Mouse (Mus musculus) hindbrain, embryonic 15.5 days (tissue): ENCODE data around the gene Palm2. TPM values are rescaled to one million over a fixed set of nuclear protein-coding genes. Genes with fewer than 3 reads are reported as not detected.

Experiments
- ATAC-seq: fragments of 200-750 bp; cut with Nextera tagmentation; 2 replicates; pipeline ENCODE4 v1.8.0; 2017; ENCODE audit warnings: low read depth, moderate number of reproducible peaks, moderate TSS enrichment; ENCODE audit not compliant: low FRiP score
- H3K27ac ChIP-seq: fragments of 300-500 bp; sonication (generic); replicated peaks from 2 replicates; pipeline ENCODE4 v1.5.1; 2015; ENCODE audit warnings: mild to moderate bottlenecking, inconsistent platforms
- H3K27me3 ChIP-seq: fragments of 300-500 bp; sonication (generic); 2 replicates; pipeline ENCODE4 v1.6.1; 2015; ENCODE audit warnings: control low read depth, inconsistent platforms
- H3K36me3 ChIP-seq: fragments of 300-500 bp; sonication (generic); 2 replicates; pipeline ENCODE4 v1.6.1; 2015; ENCODE audit warnings: control low read depth, inconsistent platforms
- H3K4me1 ChIP-seq: fragments of 300-500 bp; sonication (generic); replicated peaks from 2 replicates; pipeline ENCODE4 v1.6.1; 2015; ENCODE audit warnings: control low read depth, inconsistent platforms
- H3K4me2 ChIP-seq: fragments of 300-500 bp; sonication (generic); 2 replicates; pipeline ENCODE4 v1.6.1; 2015; ENCODE audit warnings: moderate library complexity, mild to moderate bottlenecking, inconsistent platforms
- H3K4me3 ChIP-seq: fragments of 300-500 bp; sonication (generic); 2 replicates; pipeline ENCODE4 v1.5.1; 2015; ENCODE audit warnings: mild to moderate bottlenecking, inconsistent platforms
- H3K9ac ChIP-seq: fragments of 300-500 bp; sonication (generic); 2 replicates; pipeline ENCODE4 v1.6.1; 2015; ENCODE audit warnings: inconsistent platforms
- H3K9me3 ChIP-seq: fragments of 300-500 bp; sonication (generic); 2 replicates; pipeline ENCODE4 v1.6.1; 2016; ENCODE audit warnings: control low read depth, inconsistent platforms
- WGBS: fragments of 180-500 bp; shearing (Covaris S2); methylation state at CpG from one replicate; pipeline ENCODE4 v1.1.7; 2015; 5-methylcytosine and 5-hydroxymethylcytosine counted together
- polyA plus RNA-seq: library from polyadenylated mRNA; unstranded; fragments of >200 nt; fragmentation: Nextera tagmentation; extraction: Ambion mirVana; gene quantifications from 2 replicates; pipeline ENCODE4 v1.2.1, GENCODE M21; 2015

The Palm2 gene
- polyA plus RNA-seq, 1 experiment from 2014 or later = 21.6 TPM

- no peaks in the 10 kb centered on the region for H3K27me3 ChIP-seq
- H3K27ac ChIP-seq = no peak overlapping the region
- H3K4me2 ChIP-seq = no peak overlapping the region
- H3K36me3 ChIP-seq = no peaks in the 10 kb centered on the region
- WGBS = 85% methylated on average over 6 of the region's 6 CpGs
- H3K9me3 ChIP-seq = no peaks in the 10 kb centered on the region
- ATAC-seq = no peak
- H3K4me1 ChIP-seq = peaks cover 3% of the 10 kb centered on the region; the same call in 1 of the 2 replicates
- H3K4me3 ChIP-seq = no peak overlapping the region
- H3K9ac ChIP-seq = no peak overlapping the region
Measured at GRCm38 (mm10) chr4:57574646-57575045, 140.6 kb downstream of the Palm2 start.

DNA sequence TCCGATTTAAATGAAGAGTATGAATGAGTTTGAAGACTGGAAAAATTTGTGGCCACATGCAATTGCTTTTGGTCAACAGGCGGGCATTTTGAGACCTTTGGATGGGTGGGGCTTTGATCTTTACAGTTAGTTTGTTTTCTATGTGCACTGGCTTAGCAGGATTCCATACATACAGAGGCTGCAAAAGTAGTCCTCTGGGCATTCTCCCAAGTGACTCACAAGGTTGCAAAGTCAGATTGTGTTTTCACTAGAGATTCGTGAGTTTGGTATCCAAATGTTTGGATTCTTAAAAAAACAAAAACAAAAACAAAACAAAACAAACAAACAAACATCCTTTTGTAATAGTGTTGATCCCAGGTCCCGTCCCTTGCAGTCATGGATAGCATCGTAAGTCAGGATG, 141.6 kb downstream of the Palm2 start:
- Histone ChIP-seq H3K4me3 (no peak overlapping the region), H3K9ac (no peak overlapping the region), H3K27ac (no peak overlapping the region), H3K4me2 (no peak overlapping the region), H3K36me3 (no peaks in the 10 kb centered on the region), H3K4me1 (no peaks in the 10 kb centered on the region), H3K9me3 (no peaks in the 10 kb centered on the region), H3K27me3 (no peaks in the 10 kb centered on the region)
- no peak for ATAC-seq
- 82% methylated on average over 5 of the region's 5 CpGs for WGBS

- no peaks in the 10 kb centered on the region for H3K9me3 ChIP-seq
Measured at GRCm38 (mm10) chr4:57576095-57576494, 142.0 kb downstream of the Palm2 start.

GRCm38 (mm10) chr4:57579683-57580082, 145.6 kb downstream of the Palm2 start:
- Histone ChIP-seq H3K27me3 (no peaks in the 10 kb centered on the region), H3K9ac (no peak overlapping the region), H3K4me1 (no peaks in the 10 kb centered on the region), H3K4me2 (no peak overlapping the region), H3K36me3 (no peaks in the 10 kb centered on the region), H3K27ac (no peak overlapping the region), H3K4me3 (no peak overlapping the region), H3K9me3 (no peaks in the 10 kb centered on the region)
- ATAC-seq = no peak
- 91% methylated on average over 10 of the region's 10 CpGs for WGBS

More at GRCm38 (mm10) chr4:57576095-57576494, 142.0 kb downstream of the Palm2 start:
- no peak overlapping the region for H3K4me3 ChIP-seq
- WGBS = 84% methylated on average over 11 of the region's 11 CpGs
- no peaks in the 10 kb centered on the region for H3K36me3 ChIP-seq
- ATAC-seq = no peak
- no peaks in the 10 kb centered on the region for H3K4me1 ChIP-seq
- H3K27ac ChIP-seq = no peak overlapping the region
- no peak overlapping the region for H3K4me2 ChIP-seq
- H3K9ac ChIP-seq = no peak overlapping the region
- no peaks in the 10 kb centered on the region for H3K27me3 ChIP-seq

DNA sequence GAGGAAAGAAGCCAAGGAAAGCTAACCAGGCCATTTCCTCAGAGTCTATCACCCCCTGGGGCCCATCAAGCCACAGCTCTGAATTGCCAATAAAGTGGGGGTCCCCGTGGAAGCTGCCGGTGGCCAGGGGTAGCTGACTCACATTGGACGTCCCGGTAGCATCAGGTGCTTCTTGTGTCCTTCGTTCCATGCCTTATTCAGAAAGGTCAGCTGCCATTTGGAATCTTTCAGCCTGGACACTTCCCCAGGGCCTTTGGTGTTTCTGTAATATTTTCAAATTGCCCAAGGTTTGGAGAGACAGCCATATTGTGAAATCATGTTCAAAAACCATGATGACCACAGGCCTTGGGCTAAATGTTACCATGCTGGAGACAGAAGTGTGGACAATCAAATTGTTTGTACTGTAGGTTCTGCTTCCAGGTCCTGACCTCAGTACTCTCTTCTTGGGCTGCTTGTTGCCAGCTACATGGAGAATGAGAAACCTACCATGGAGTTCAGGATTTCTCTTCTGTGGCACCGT, 151.3 kb downstream of the Palm2 start:
- no peaks in the 10 kb centered on the region for H3K4me1 ChIP-seq
- no peak for ATAC-seq
- H3K9me3 ChIP-seq = no peaks in the 10 kb centered on the region
- H3K4me2 ChIP-seq = no peak overlapping the region
- H3K27ac ChIP-seq = no peak overlapping the region
- no peaks in the 10 kb centered on the region for H3K27me3 ChIP-seq
- 86% methylated on average over 6 of the region's 6 CpGs for WGBS
- H3K36me3 ChIP-seq = no peaks in the 10 kb centered on the region
- no peak overlapping the region for H3K9ac ChIP-seq
- no peak overlapping the region for H3K4me3 ChIP-seq

- H3K4me3 ChIP-seq = no peak overlapping the region
- H3K9me3 ChIP-seq = no peaks in the 10 kb centered on the region
- ATAC-seq = no peak
- H3K4me1 ChIP-seq = no peaks in the 10 kb centered on the region
- no peak overlapping the region for H3K27ac ChIP-seq
- no peaks in the 10 kb centered on the region for H3K36me3 ChIP-seq
- no peak overlapping the region for H3K4me2 ChIP-seq
- WGBS = 86% methylated on average over 7 of the region's 7 CpGs
- no peaks in the 10 kb centered on the region for H3K27me3 ChIP-seq
- H3K9ac ChIP-seq = no peak overlapping the region
Measured at GRCm38 (mm10) chr4:57586933-57587658, 153.0 kb downstream of the Palm2 start.

DNA sequence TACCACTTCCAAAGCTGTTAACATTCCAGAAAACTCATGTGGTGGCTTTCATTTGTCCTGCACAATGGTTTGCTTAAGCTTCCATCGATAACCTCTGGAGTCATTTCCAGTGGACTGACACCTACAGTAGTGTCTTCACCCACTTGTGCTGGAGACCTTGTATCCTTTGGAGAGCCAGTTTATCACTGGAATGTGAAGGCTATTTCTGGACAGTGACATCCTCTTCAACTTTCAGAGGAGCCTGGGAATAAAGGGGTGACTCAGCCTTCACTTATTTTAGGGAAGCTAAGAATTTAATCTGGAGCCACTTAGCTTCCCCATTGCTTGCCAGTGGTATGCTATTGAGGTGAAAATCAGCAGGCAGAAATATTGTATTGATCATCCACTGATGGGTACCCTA, 154.3 kb downstream of the Palm2 start:
- Histone ChIP-seq H3K9ac (no peak overlapping the region), H3K4me3 (no peak overlapping the region), H3K27ac (no peak overlapping the region), H3K36me3 (no peaks in the 10 kb centered on the region), H3K27me3 (no peaks in the 10 kb centered on the region), H3K4me2 (no peak overlapping the region), H3K4me1 (no peaks in the 10 kb centered on the region), H3K9me3 (no peaks in the 10 kb centered on the region)
- ATAC-seq = no peak
- WGBS = 94% methylated on average over 1 of the region's 1 CpGs

DNA sequence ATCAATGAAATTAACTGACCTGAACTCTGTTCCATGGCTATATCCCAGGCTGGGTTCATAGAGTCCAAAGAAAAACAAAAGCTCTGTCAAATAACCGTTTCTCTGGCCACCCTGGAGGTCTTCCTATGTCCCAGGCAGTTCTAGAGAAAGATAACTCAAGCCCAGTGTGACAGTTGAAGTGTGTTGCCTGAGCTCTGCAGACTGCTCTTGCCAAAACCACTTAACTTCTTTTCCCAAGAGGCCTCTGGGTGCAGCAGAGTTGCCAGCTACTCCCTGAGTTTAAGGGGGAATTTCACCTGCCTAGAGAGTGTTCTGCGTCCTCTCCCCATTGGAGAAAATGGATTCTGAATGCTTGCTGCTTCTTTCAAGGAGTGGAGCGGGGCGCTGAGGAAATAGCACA, 158.7 kb downstream of the Palm2 start:
- Histone ChIP-seq H3K4me2 (no peak overlapping the region), H3K27me3 (no peaks in the 10 kb centered on the region), H3K27ac (no peak overlapping the region), H3K36me3 (no peaks in the 10 kb centered on the region), H3K4me1 (no peaks in the 10 kb centered on the region), H3K4me3 (no peak overlapping the region), H3K9me3 (no peaks in the 10 kb centered on the region), H3K9ac (no peak overlapping the region)
- WGBS = 74% methylated on average over 4 of the region's 4 CpGs
- ATAC-seq = no peak

DNA sequence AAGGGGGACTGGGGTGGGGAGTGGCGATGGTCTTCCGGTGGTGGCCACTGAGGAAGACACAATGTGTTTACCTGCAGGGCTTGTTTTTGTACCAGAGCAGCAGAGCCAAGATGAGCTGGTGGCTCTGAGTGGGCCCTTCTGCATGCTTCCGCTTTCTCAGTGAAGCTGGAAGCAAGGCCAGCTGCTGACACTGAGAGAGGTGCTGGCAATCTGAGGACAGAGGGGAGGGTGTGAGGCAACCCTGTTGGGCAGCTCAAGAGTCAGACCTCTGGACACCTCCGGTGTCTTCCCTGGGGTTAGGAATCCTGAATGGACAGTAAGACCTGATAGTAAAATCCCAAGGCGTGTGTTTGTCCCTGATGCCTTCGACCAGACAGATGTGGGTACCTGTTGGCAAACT, 165.9 kb downstream of the Palm2 start:
- Histone ChIP-seq H3K4me1 (no peaks in the 10 kb centered on the region), H3K27me3 (no peaks in the 10 kb centered on the region), H3K36me3 (no peaks in the 10 kb centered on the region), H3K27ac (no peak overlapping the region), H3K4me2 (no peak overlapping the region), H3K4me3 (no peak overlapping the region), H3K9ac (no peak overlapping the region), H3K9me3 (no peaks in the 10 kb centered on the region)
- WGBS = 93% methylated on average over 6 of the region's 6 CpGs
- no peak for ATAC-seq

- Histone ChIP-seq H3K9me3 (no peaks in the 10 kb centered on the region), H3K36me3 (no peaks in the 10 kb centered on the region), H3K27me3 (no peaks in the 10 kb centered on the region), H3K4me1 (no peaks in the 10 kb centered on the region), H3K9ac (no peak overlapping the region), H3K4me3 (no peak overlapping the region), H3K4me2 (no peak overlapping the region), H3K27ac (no peak overlapping the region)
- ATAC-seq = no peak
- WGBS = 85% methylated on average over 11 of the region's 11 CpGs
Measured at GRCm38 (mm10) chr4:57600685-57601457, 166.8 kb downstream of the Palm2 start.

DNA sequence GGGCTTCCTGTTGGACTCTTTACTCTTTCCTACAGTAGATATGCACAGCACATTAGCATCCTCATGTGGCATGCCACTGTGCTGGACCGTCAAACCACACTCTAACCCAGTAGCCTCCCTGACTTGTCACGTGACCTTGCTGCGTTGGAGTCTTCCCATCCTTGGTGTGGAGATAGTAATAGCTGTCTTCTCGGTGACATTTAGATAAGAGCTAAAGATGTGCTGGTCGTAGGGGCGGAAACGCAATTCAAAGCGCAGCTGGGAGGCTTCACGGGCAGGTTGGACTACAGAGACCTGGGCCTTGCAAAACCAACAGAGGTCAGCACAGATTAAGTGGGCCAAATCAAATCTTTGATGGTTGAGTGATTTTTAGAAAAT, 167.4 kb downstream of the Palm2 start:
- no peaks in the 10 kb centered on the region for H3K9me3 ChIP-seq
- no peak overlapping the region for H3K9ac ChIP-seq
- H3K4me1 ChIP-seq = no peaks in the 10 kb centered on the region
- ATAC-seq = no peak
- H3K36me3 ChIP-seq = no peaks in the 10 kb centered on the region
- H3K27ac ChIP-seq = no peak overlapping the region
- H3K4me3 ChIP-seq = no peak overlapping the region
- H3K27me3 ChIP-seq = no peaks in the 10 kb centered on the region
- 79% methylated on average over 9 of the region's 9 CpGs for WGBS
- H3K4me2 ChIP-seq = no peak overlapping the region

GRCm38 (mm10) chr4:57601903-57602617, 168.0 kb downstream of the Palm2 start:
- Histone ChIP-seq H3K27me3 (no peaks in the 10 kb centered on the region), H3K4me2 (no peak overlapping the region), H3K9ac (no peak overlapping the region), H3K36me3 (no peaks in the 10 kb centered on the region), H3K4me1 (no peaks in the 10 kb centered on the region), H3K27ac (no peak overlapping the region), H3K4me3 (no peak overlapping the region), H3K9me3 (no peaks in the 10 kb centered on the region)
- WGBS = 82% methylated on average over 10 of the region's 10 CpGs
- no peak for ATAC-seq
